Mouse (Mus musculus): ENCODE measurements at regions not wholly inside any gene's neighbourhood (a gene's known extent, or its start where the extent isn't known, plus 50 kb on each side); places are given as distances from the start of the nearest gene placed in this dataset.
"Not testable (repeated sequence)": the region's sequence is repeated elsewhere in the genome, so short reads cannot be mapped to it uniquely, and the experiment has no call there.

DNA sequence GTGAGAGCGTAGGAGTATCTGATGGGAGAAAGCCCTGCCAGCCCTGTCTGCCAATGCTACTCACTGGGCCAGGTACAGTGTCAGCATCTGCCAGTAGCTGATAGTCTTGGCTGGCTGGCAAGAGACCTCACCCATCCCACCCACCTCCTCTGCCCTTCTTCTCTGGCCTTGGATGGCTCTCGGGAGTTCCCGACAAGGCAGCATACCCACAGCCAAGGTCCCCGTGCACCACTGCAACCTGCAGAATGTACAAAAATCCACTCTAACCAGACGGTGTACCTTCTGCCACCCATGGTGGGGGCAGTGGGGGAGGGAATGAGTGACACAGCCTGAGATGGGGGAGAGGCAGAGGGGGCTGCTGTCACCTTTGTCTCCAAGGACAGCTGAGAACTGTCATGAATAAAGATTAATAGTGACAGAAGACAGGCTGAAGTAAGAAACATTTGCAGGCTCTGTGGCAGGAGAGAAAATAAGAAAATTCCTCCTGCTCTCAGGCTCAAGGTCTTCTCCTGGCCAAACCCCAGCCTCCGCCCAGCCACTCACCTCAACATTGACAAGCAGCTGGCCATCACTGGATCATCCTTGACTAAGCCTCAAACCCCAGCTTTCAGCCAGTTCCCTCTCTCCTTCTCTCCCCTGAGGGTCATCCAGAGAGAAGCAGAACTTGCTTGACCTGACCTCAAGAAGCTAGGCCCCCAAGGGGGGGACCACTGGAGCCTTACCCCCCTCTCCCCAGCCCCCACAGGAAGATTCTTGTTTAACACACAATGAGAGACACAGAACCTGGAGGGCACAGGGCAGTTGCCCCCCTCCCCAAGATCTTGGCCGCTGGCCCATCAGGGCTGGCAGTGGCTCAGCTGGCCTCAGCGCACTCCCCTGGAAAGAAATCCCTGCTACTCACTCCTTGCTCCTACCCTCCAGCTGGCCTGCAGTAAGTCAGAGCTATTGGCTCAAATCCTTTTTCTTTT is 73.7 kb downstream of the Cpn2 start:
- no peak for DNase-seq

DNA sequence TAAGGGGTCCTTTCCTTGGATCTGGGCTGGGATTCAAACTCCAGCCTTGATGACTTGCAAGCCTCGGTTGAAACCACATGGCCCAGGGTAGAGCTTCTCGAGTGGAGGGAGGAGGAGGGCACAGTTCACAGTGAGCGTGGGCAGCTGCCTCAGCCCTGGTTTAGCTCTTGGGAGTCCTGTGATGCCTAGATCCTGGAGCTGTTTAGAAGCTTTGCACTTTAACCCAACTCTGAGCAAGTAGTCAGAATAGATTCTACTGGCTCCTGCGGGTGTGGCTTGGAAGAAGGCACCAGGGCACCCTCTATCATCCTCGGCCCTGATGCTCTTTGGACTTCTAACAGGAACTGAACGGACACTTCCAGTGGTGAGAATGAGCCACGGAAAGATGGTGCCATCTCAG is 72.5 kb downstream of the Cpn2 start:
- no peak for DNase-seq

DNA sequence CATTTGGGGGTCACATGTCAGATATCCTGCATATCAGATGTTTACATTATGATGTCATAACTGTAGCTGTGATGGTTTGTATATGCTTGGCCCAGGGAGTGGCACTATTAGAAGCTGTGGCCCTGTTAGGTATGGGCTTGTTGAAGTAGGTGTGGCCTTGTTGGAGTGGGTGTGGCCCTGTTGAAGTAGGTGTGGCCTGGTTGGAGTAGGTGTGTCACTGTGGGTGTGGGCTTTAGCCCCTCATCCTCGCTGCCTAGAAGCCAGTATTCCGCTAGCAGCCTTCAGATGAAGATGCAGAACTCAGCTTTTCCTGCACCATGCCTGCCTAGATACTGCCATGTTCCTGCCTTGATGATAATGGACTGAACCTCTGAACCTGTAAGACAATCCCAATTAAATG is 71.4 kb downstream of the Cpn2 start:
- DNase-seq = not testable (repeated sequence)

DNA sequence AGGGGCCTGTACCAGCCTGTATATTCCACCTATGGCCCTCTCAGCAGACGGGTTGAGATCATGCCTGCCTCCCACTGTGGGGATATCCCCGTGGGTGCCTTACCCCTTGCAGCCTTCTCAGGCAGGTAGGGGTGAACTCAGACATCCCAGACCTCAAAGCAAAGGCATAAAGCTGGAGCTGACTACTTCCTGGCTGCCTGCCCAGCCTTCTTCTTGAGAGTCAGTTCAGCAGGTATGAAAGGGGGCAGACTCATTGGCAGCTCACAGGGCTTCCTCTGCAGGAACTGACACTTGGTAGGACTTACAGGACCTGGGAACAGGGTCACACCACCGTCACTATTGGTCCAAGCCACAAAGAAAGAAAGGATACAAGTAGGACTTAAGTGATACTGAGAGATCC is 69.9 kb downstream of the Cpn2 start:
- DNase-seq = no peak

DNA sequence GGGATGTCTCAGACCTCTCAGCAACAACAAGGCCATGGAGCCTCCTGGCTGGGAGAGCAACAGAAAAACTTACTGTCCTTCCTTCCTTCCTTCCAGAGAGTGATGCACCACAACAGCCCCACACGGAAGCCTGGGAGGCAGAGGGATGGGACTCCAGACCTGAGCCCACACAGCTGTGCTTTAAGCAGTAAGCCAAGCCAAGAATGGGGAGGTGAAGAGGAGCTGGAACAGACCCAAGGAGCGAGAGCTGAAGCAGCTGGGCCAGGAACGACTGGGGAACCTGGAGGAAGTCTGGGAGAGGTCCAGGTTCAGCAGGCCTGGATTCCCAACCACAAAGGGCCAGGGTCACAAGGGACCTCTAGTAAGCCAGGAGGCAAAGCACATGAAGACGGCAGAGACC is 67.5 kb downstream of the Cpn2 start:
- no peak for DNase-seq

DNA sequence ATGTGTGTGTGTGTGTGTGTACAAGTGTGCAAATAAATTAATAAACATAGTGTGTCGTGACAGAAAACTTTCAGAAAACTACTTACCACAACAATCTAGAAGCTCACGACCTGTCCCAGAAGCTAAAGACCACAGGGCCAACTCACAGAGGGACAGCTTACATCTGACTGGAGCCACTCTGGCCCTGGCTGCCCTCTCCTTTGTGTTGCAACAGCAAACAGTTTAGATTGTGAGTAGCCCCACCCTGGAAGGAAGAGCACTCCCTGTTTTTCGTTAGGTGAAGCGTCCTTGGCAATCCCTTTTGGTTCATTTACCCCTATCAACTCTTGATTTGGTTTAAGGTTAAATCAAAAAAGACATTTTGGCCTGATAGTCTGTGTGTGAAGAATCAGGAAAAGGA is 63.2 kb downstream of the Cpn2 start:
- no peak for DNase-seq

DNA sequence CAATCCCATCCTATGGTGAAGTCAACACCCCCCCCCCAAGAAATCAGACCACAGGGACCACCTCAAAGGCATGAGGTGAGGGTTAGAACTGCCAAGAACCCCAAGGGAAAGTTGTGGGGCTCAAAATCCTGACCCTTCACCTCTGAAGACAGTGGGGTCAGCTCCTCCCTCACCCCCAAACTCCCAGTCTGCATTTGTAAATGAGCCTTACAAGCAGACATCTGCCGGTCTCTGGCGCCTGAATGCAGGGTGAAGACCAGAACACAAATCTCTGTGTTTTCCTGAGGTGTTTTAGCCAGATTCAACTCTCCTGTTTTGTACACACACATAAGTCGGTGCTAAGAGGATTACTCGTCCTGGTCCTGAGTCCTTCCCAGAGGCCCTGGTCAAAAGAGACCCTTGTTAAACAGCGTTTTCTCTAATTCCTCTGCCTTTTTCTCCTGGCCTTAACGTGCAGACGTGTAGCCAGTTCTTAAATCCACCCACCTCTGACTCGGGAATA is 61.9 kb downstream of the Cpn2 start:
- DNase-seq = no peak

DNA sequence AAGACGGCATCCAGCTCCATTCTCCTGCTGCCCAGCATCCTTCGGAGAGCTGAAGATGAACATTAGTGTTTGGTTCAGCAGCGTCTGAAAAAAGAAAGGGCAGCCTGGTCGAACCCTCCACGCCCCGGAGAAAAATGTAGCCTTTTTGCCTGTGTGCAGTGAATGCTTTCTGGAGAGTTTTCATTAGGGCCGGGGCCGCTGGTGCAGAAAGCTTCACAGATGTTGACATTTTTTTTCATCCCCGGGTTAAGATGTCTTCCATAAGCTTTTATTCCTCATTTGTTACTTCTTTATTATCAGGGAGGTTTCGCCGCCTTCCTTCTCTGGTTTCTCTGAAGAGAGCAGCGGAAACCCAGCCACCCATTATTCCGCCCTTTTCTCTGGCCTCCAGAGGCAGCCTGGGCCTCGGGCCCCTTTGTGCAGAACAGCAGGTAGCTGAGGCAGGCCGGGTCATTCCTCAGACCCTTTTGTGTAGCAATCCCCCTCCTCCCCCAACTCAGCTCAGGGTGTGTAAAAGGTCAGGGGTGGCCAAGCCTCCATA is 61.4 kb downstream of the Cpn2 start:
- DNase-seq = no peak
